Mouse (Mus musculus) brown adipose tissue, adult 24 weeks (tissue): ENCODE measurements around the gene Zfp418. TPM values are rescaled to one million over a fixed set of nuclear protein-coding genes. Genes with fewer than 3 reads are reported as not detected.
"Not testable (repeated sequence)": the region's sequence is repeated elsewhere in the genome, so short reads cannot be mapped to it uniquely, and the experiment has no call there.

Experiments used
- H3K27ac ChIP-seq: fragments of 200-500 bp; replicated peaks from 2 replicates; pipeline ENCODE4 v1.5.1; 2012; ENCODE audit warnings: low read depth, mild to moderate bottlenecking, low read length
- H3K4me1 ChIP-seq: fragments of 200-500 bp; 2 replicates; pipeline ENCODE4 v1.6.1; 2012; ENCODE audit warnings: low read length, mixed read lengths; ENCODE audit not compliant: control insufficient read depth, insufficient read depth, insufficient read length
- H3K4me3 ChIP-seq: fragments of 200-500 bp; 2 replicates; pipeline ENCODE4 v1.5.1; 2012; ENCODE audit warnings: low read depth, mild to moderate bottlenecking, low read length, moderate library complexity; ENCODE audit not compliant: insufficient read depth
- polyA plus RNA-seq: library from polyadenylated mRNA; stranded (reverse); fragments of >200 nt; gene quantifications from 2 replicates; pipeline ENCODE4 v1.2.4, GENCODE M21; 2012; ENCODE audit not compliant: missing spikeins, insufficient read depth, insufficient read length

Zfp418 gene
- 1.4 and 1.5 TPM in 2 replicates for polyA plus RNA-seq

DNA sequence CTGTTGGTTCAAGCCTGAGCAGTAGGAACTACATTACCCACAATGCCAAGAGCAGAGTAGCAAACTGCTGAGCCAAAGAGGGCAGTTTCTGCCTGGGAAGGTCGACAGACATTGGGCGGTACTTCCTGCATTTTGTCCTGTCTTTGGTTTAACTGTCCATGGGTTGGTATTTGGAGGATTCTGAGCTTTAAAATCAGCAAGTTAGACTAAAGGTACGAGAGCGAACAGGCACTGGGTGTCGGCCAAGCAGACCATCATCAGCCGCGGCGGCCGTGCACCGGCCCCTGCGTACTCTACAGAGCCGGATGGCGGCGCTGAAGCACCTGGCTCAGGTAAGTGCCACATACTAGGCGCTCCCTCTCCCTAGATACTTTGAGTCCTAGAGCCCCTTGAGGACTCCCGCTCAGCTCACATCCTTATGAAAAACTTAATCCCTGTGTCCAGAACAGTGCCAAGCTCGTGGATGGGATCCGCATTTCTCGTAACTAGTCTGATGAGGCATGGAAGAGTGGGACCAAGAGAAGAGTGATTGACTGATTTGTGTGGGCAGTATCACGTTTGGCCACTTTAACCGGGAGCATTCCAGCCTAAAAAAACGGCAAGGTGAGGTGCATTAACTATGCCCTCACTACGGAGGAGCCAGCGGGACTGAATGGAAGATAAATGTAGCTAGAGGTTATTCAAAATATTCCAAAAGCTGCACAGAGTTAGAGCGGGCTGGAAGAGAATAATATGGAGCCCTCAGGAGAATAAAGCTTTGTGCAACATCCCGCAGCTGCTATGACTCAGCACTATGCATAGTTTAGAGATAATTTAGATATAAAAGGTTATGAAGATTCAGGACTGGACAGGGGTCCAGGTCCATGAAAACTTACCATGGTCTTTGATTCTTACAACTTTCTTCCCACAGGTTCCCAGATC is at the start of gene Zfp418:
TSS of gene Zfp418 (plus strand) at position 104 of the 921 bp plus-strand sequence.
- Histone ChIP-seq H3K27ac (no peak within 1 kb of the TSS), H3K4me1 (no peaks in the 10 kb centered on the region), H3K4me3 (peak within 1 kb of the TSS; percentile 93)

DNA sequence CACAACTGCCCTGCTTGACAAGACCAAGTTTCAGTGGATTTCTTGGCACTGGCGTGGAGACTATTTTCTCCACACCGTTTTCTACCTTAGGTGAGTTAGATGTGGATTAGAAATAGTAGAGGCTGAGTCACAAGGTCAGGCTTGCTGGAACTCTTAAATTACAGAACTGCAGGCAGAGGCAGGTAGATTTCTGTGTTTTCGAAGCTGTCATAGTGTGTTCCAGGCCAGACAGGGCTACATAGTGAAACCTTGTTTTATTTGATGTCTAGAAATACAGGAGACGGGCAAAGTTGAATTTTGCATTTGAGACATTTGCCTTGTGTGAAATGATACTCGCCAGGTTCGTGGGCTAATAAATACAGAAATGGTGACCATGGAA is 49.5 kb upstream of the Zfp418 start:
- Histone ChIP-seq H3K4me1 (no peaks in the 10 kb centered on the region), H3K27ac (no peak overlapping the region), H3K4me3 (peak overlapping the region; percentile 29)

DNA sequence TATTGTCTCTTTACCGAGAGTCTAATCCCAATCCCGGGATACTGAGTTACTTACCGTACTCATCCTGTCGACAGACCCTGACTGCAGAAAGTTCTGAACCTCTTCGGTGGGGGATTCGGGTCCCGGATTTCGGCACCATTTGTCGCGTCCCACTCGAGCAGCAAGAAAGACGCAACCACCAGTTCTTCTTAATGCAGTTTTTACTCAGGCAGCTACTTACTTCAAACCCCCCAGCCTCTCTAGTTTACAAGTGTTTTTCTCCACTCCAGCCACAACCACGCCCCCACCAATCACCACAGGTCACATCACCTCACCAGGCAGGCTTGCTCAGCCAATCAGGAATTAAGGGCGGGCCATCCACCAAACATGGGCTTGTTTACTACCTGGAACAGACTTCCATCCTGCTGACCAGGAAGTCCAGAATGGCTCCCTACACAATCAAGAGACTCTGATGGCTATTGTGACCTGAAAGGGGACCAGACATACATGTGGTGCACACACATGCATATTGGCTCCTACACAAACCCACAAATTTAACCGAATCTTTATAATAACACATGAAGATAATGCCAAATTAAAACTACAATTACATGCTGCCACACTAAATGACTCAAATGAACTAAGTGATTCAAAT is 40.5 kb upstream of the Zfp418 start:
- not testable (repeated sequence) for H3K27ac ChIP-seq, H3K4me1 ChIP-seq
- peak overlapping the region; percentile 40 for H3K4me3 ChIP-seq

DNA sequence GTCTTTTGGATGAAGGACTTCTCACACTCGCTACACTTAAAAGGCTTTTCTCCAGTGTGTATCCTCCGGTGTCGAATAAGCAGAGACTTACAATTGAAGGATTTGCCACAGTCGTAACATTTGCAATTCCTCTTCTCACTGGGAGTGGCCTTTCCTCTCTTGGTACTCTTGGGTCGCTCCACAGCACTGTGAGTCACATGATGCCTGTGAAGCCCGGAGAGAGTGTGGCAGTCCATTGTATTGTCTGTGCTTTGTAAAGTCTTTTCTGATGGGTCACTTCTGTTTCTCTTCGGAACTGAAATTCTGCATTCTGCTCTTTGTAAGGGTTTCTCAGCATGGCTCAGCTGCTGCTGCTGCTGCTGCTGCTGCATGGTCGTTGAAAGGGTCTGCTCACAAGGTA is 38.4 kb upstream of the Zfp418 start:
- H3K4me1 ChIP-seq: no peaks in the 10 kb centered on the region
- no peak overlapping the region for H3K4me3 ChIP-seq
- H3K27ac ChIP-seq: no peak overlapping the region

DNA sequence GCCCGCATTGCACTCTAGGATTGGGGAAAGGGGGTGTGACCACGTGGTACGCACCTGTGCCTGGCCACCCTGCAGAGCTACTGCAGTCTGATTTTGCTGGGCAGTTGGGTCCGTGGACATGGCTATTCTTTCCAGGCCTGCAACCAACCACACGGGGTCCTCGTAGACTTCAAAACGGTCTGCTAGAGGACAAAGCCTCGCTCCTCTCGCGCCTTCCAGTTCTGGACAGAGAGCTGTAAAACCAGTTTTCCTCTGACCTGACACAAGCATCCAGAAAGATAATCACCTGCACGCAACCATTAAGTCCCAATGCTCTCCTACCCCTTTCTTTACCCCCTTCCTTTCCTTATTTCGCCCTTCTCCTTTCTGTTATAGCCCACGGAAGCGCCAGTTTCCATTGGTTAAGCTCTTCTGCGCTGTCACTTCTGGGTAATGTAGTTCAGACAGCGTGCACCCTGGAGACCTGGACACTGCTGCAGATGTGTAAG is 34.7 kb upstream of the Zfp418 start, which contains the start of gene Zfp773:
TSS of gene Zfp773 (minus strand) at position 377 of the 488 bp plus-strand sequence.
- Histone ChIP-seq H3K4me1 (no peaks in the 10 kb centered on the region), H3K4me3 (peak within 1 kb of the TSS; percentile 70), H3K27ac (no peak within 1 kb of the TSS)

DNA sequence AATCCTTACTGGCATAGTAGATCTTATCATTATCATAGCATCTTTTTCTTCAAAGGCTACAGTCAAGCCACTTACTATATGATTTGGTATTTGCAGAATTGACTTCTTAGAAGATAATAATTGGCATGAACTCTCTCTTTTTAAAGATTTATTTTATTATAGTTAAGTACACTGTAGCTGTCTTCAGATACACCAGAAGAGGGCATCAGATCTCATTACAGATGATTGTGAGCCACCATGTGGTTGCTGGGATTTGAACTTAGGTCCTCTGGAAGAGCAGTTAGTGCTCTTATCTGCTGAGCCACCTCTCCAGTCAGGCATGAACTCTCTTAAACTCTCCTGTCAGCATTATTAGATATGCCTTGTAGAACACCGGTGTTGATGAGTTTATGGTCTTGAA is 26.9 kb upstream of the Zfp418 start:
- Histone ChIP-seq H3K4me1 (no peaks in the 10 kb centered on the region), H3K27ac (no peak overlapping the region), H3K4me3 (no peak overlapping the region)

DNA sequence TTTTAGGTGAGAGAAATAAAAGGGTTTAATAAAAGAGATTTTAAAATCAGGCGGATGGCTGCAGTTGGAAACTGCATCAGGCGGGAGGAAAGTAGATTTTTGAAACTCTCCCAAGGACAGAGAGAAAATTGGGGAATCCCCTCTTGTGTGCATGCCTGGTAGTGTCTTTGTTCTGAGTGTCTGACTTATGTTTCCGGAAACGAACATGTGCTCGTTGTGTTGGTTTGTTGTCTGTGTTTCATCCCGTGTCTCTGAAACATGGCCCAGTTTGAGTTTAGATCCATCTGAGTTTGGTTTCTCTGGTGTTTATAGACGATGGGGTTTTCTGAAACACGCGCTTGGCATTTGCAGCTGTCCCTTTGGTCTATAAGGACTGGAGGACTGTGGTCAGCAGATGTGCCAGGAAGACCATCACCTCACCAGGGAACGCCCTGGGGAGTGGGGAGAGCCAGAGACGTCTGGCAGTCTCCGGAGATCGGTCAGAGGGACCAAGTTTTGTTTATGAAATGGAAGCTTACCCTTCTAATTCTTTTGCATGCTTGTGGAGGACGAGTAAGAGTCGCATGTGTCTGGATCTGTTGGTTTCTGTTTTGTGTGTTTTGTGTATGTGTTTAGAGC is 25.0 kb upstream of the Zfp418 start:
- no peaks in the 10 kb centered on the region for H3K4me1 ChIP-seq
- no peak overlapping the region for H3K27ac ChIP-seq
- H3K4me3 ChIP-seq: no peak overlapping the region

DNA sequence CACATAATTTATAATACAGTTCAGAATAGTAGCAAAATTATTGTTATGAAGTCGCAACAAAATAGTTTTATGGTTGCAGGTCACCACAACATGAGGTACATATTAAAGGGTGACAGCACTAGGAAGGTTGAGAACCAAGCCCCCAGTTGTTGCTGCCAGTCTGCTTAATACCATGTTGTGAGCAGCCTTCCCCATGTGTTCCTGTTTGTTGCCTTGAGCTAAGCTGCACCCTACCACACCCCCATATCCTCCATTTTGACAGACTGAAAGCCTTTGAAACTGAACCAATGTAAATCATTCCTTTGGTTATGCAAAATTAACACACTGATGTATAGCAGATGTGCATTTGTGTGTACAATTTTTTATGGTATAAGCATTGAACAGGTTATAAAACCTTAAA is 14.8 kb downstream of the Zfp418 start:
- Histone ChIP-seq H3K4me3 (no peak overlapping the region), H3K4me1 (no peaks in the 10 kb centered on the region), H3K27ac (no peak overlapping the region)

DNA sequence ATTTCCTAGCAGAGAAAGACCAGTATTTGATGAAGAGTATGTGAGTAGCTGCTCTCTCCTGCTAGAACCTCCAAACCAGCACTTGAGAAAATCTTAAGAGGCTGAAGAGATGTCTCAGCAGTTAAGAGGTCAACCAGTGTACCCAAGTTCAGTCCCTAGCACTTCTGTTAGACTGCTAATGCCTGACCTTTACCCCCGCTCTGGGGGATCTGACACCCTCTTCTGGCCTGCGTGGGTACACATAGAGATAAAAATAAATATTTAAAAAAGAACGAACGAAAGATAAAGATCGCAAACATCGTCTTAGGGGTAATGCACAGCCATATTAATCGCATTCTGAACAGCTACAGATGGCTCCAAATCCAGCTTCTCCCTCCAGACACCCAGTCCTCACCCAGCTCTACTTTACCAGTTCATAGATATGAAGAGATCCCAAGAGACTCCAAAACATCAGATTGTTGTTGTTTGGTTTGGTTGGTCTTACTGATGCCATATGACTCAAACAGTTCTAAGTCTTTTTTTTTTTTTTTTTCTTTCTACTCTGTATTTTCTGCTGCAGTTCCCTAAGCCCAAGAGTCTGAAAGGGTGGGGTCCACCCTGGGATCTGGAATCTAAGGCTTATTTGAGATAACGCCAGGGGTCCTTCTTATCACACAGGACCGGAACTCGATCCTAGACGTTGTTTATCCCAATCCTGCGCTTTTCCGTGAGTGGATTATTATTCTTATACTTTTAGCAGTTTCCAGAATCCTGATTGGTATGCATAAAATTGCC is 16.5 kb downstream of the Zfp418 start:
- Histone ChIP-seq H3K27ac (no peak overlapping the region), H3K4me1 (no peaks in the 10 kb centered on the region), H3K4me3 (no peak overlapping the region)

DNA sequence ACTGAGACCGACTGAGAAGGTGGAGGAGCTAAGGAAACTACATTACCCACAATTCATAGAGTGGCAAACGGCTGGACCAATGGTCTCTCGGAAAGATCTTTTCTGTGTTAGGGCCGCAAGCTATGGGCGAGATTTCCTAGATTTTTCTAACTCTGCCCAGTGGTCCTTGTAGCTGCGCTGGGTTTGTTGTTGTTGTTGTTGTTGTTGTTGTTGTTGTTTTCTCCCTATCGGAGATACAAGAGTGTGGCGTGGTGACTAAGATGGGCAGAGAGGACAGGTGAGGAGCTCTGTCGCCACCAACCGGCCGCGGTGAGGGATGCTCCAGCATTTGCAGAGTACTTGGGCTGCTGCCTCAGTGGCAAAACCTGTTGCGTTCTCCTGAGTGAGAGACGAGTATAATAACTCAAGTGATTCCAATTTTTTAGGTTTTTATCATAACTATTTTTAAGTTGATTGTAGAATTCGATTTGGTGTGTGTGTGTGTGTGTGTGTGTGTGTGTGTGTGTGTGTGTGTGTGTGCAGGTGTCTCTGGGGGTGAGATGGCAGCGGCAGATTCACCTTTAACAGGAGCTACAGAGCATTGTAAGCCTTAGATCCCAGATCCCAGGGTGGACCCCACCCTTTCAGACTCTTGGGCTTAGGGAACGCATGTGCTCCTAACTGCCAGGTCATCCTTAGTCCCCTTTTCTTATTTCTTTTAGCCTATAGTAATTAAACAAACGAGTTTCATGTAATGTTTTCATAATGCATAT is 17.2 kb downstream of the Zfp418 start:
- Histone ChIP-seq H3K27ac (no peak overlapping the region), H3K4me3 (peak overlapping the region; percentile 81), H3K4me1 (no peaks in the 10 kb centered on the region)

DNA sequence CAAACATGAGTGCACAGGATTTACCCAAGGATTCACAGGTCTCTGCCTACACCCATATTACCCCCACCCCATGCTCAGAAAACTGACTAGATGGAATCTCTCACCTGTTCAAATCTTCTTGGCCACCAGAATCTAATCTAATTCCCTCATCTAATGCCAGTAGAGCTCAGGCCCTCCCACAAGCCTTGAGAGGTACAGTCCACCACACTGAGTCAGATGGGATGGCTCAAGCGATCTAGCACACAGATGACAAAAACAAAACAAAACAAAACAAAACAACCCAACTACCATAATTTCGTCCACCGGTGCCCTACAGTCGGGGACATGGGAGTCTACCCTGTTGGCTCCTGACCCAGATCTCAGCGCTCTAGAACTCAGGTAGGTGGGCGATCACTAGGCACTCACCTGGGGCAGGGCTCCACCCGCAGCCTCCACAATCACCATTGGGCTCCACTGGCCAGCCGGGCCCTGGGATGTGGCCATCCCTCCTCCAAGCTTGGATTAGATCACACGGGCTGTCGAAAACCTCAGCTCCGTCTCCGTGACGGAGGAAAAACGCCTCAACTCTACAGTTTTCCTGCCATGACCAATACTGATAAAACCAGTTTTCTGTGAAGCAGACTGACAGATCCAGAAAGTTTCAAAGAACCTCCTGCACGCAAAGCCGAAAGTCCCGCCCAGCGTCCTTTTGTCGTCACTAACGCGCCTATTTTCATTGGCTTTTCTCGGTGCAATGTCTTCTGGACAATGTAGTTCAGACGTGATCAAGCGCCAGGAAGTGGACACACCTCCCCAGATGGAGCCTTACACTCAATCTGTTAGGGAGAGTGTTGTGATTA is 38.4 kb downstream of the Zfp418 start, which contains the start of gene Zfp772:
TSS of gene Zfp772 (minus strand) at position 686 of the 839 bp plus-strand sequence.
- peak within 1 kb of the TSS; percentile 66 for H3K4me3 ChIP-seq
- H3K27ac ChIP-seq, H3K4me1 ChIP-seq: not testable (repeated sequence)
